Mouse (Mus musculus) MN1 (cell line): Measurements from ENCODE around the gene Scube2.

Experiments used
- DNase-seq: peaks from one replicate; pipeline ENCODE4 v3.0.0-alpha.2; 2016; ENCODE audit warnings: low spot score

The Scube2 gene

DNA sequence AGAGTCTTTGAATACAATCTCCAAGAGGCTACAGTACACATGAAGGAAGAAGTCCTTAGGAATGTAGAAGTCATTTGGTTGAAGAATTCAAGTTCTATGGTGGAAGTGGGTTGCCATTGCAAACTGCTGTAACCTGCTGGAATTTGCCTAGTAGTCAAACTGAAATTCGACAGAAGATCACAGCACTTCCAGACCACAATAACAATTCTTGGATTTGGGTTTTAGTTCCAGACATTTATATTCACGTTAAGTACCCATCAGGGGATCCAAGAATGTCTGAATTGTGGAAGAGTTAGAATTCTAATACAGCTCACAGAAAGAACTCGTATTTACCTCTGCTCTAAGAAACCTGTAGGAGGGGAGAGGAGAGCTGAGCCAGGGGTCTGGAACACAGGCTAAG is 14.9 kb downstream of the Scube2 start:
- no peak for DNase-seq

- no peak for DNase-seq
These were observed 15.6 kb downstream of the Scube2 start for GRCm38 (mm10) chr7:109849750-109850434.

DNA sequence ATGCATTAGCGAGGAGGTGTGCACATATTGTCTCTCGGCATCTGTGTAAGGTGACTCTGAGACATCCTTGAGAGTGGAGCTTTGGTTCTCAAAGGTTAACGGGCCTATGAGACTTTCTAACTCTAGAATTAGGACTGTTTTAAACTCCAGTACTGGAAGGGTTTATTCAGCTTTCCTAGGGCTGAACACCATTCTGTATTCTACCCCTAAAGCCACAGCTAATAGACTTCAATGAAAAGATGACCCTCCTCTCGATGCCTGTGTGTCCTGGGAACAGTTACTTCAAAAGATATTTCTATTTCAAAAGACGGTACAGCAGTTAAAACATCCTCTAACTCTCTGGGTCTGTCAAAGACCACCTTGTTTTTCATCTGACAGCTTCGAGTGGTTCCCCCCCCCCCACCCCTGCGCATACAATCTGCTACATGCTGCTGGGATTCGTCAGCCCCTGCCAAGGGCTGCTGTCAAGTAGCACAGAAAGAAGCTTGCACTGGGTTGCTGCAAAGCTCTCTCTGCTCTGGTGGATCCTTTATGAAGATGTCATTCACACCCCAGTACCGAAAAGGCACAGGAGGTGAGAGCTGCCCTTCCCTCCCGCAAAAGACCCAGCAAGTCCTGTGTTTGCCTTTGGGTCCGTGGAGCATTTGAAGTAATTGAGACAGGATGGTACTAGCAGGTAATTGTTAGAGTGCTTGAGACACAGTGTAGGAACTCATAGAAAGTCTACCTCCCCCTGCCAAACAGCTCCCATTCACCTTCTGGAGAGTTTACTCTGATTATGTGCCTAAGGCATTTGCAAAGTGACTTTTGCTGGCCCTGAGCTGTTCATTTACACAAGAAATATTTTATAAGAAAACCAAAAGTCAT is 16.4 kb downstream of the Scube2 start:
- no peak for DNase-seq

DNA sequence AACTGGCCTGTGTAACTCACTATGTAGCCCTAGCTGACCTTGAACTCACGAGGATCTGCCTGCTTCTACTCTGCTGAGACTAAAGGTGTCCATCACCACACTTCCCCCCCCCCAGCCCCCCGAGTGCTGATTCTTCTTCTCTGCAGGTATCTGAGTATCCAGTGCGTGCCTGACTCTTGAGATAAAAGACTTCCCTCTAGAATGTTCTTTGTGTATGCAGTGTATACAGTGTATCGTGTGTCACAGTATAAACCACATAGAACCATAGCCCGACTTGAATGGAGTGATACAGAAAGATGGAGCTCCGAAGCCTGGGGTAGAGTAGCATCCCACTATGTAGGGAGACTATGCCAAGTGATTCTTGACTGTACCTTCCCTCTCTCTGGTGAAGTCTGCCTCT is 21.4 kb downstream of the Scube2 start:
- DNase-seq: no peak

- peak; percentile 25 for DNase-seq
These were observed 23.7 kb downstream of the Scube2 start for GRCm38 (mm10) chr7:109841618-109842418.

GRCm38 (mm10) chr7:109841031-109841430 is 24.4 kb downstream of the Scube2 start:
- no peak for DNase-seq

DNA sequence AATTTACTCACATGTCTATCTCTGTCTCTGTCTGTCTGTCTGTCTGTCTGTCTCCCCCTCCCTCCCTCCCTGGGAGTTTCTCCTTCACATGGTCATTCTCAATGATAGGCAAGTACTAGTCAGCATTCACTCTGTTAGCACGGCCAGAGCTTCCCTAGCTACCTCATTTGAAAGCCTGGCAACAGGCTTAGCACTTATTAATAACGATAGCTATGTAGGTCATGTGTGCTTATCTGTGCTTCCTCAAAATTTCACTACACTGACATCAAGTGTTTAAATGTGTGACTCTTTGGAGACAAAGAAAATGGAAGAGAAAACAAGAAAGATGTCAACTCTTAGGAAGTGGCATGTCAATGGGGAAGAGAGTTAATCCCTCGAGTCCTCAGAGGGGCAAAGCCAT is 26.9 kb downstream of the Scube2 start:
- no peak for DNase-seq

- no peak for DNase-seq
These were observed 27.8 kb downstream of the Scube2 start for GRCm38 (mm10) chr7:109837651-109838050.

- no peak for DNase-seq
These were observed 30.6 kb downstream of the Scube2 start for GRCm38 (mm10) chr7:109834894-109835293.

GRCm38 (mm10) chr7:109831376-109831775 is 34.1 kb downstream of the Scube2 start:
- DNase-seq: no peak

GRCm38 (mm10) chr7:109826911-109827310 is 38.6 kb downstream of the Scube2 start:
- DNase-seq: no peak

- no peak for DNase-seq
These were observed 40.2 kb downstream of the Scube2 start for GRCm38 (mm10) chr7:109825293-109825692.

DNA sequence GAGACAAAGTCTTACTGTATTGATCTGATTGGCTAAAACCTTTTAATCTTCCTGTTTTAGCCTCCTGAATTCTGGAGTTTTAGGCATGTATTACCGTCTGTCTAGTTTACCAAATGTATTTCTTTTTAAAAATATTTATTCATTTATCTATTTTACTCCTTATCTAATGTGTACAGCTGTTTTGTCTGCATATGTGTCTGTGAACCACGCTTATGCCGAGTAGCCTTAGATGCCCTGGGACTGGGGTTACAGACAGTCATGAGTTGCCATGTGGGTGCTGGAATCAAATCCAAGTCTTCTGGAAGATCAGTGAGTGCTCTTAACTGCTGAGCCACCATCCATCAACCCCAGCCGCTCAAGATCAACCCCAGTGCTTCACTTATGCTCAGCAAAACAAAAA is 46.9 kb downstream of the Scube2 start:
- no peak for DNase-seq

GRCm38 (mm10) chr7:109817954-109818353 is 47.5 kb downstream of the Scube2 start:
- no peak for DNase-seq

GRCm38 (mm10) chr7:109813330-109814140 is 51.9 kb downstream of the Scube2 start:
- DNase-seq: no peak

- no peak for DNase-seq
These were observed 57.6 kb downstream of the Scube2 start for GRCm38 (mm10) chr7:109807616-109808485.

DNA sequence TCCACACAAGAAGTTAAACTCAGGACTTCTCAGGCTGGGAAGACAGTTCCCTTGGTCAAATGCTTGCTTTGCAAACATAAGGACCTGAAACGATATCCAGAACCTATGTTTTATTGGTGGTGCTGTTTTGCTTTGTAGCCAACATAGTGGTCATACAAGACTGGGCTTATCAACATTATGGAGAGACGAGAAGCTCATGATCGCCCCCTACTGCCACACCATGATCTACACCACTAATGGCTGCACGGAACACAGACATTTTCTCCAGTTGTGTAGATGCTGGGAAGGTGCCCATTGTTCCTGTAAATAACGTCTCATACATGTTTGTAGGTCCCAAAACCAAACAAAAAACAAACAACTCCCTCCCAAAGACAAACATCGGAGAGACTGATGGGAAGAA is 60.6 kb downstream of the Scube2 start:
- DNase-seq: no peak

GRCm38 (mm10) chr7:109804355-109804754 is 61.1 kb downstream of the Scube2 start:
- no peak for DNase-seq

GRCm38 (mm10) chr7:109803516-109803915 is 62.0 kb downstream of the Scube2 start:
- no peak for DNase-seq

DNA sequence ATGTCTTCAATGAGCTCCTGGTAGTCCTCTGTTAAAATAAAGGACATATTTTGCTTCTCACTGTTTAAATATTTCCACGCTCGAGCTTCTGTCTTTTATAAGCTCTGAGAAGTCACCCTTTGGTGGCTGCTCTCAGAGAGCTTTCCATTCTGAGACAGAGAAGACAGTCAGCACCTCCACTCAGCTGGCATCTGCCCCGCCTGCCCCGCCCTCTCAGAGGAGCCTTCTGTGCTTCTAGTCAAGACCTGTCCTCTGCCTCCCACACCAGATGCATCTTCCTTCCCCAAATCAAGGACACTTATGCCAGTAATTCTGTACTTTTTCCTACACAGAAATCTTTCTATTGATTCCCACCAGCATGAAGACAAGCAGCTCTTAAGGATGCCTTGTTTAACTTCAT is 64.9 kb downstream of the Scube2 start:
- no peak for DNase-seq

DNA sequence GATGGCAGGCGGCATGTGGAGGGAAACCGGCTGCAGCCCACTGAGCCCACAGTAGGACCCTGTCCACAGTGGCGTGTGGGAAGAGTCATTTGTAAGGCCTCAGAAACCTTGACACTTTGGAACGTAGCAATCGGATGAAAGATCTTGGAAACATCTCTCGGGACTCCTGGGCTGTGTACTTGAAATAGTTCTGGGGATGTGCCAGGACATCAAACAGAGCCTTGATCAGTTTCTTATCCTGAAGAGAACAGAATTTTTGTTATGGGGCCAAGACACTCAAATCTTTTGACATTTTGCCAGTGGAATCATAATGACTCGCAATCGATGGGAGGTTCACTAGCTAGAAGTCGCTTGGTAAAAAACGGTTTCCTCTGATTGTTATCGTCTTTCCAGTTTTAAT is 66.3 kb downstream of the Scube2 start:
- DNase-seq: no peak
